Mouse (Mus musculus) forebrain, embryonic 13.5 days (tissue): ENCODE results near the gene Gm20388. TPM values are rescaled to one million over a fixed set of nuclear protein-coding genes. Genes with fewer than 3 reads are reported as not detected.
"Not testable (repeated sequence)": the region's sequence is repeated elsewhere in the genome, so short reads cannot be mapped to it uniquely, and the experiment has no call there.

Experiments used
- ATAC-seq: fragments of 200-750 bp; cut with Nextera tagmentation; 2 replicates; pipeline ENCODE4 v1.8.0; 2017
- H3K27ac ChIP-seq: fragments of 300-500 bp; sonication (generic); 2 replicates; pipeline ENCODE4 v1.5.1; 2015; ENCODE audit warnings: inconsistent platforms, mild to moderate bottlenecking, moderate library complexity
- H3K27me3 ChIP-seq: fragments of 300-500 bp; sonication (generic); 2 replicates; pipeline ENCODE4 v1.6.1; 2015; ENCODE audit warnings: mild to moderate bottlenecking, inconsistent platforms
- H3K36me3 ChIP-seq: fragments of 300-500 bp; sonication (generic); 2 replicates; pipeline ENCODE4 v1.6.1; 2015; ENCODE audit warnings: mild to moderate bottlenecking, inconsistent platforms; ENCODE audit not compliant: poor library complexity, severe bottlenecking
- H3K4me1 ChIP-seq: fragments of 300-500 bp; sonication (generic); 2 replicates; pipeline ENCODE4 v1.6.1; 2015; ENCODE audit warnings: inconsistent platforms
- H3K4me2 ChIP-seq: fragments of 300-500 bp; sonication (generic); 2 replicates; pipeline ENCODE4 v1.6.1; 2015; ENCODE audit warnings: inconsistent platforms, mild to moderate bottlenecking, moderate library complexity
- H3K4me3 ChIP-seq: fragments of 300-500 bp; sonication (generic); 2 replicates; pipeline ENCODE4 v1.5.1; 2015; ENCODE audit warnings: mild to moderate bottlenecking, inconsistent platforms
- H3K9ac ChIP-seq: fragments of 300-500 bp; sonication (generic); 2 replicates; pipeline ENCODE4 v1.6.1; 2015; ENCODE audit warnings: mild to moderate bottlenecking, inconsistent platforms
- H3K9me3 ChIP-seq: fragments of 300-500 bp; sonication (generic); replicated peaks from 2 replicates; pipeline ENCODE4 v1.6.1; 2016; ENCODE audit warnings: inconsistent platforms
- WGBS: fragments of 180-500 bp; shearing (Covaris S2); methylation state at CpG from one replicate; pipeline ENCODE4 v1.1.7; 2015; 5-methylcytosine and 5-hydroxymethylcytosine counted together
- polyA plus RNA-seq: library from polyadenylated mRNA; unstranded; fragments of >200 nt; fragmentation: Nextera tagmentation; extraction: Ambion mirVana; gene quantifications from 2 replicates; pipeline ENCODE4 v1.2.1, GENCODE M21; 2015

Gm20388 gene
- polyA plus RNA-seq, 1 experiment from 2014 or later = 5.6 TPM

- H3K4me3 ChIP-seq = peak overlapping the region; percentile 15; the same call in 1 of the 2 replicates
- WGBS = 12% methylated on average over 15 of the region's 15 CpGs
- H3K4me1 ChIP-seq = peaks cover 17% of the 10 kb centered on the region
- H3K27me3 ChIP-seq = no peaks in the 10 kb centered on the region
- peak overlapping the region; percentile 2; the same call in 1 of the 2 replicates for H3K9ac ChIP-seq
- no peaks in the 10 kb centered on the region for H3K9me3 ChIP-seq
- H3K4me2 ChIP-seq = peak overlapping the region; percentile 52
- H3K27ac ChIP-seq = peak overlapping the region; percentile 35; the same call in 1 of the 2 replicates
- no peaks in the 10 kb centered on the region for H3K36me3 ChIP-seq
- ATAC-seq = peak; percentile 41; the same call in 1 of the 2 replicates
Measured at GRCm38 (mm10) chr8:121301431-121301830, 1390.8 kb downstream of the Gm20388 start.

GRCm38 (mm10) chr8:121301978-121302649 is 1391.5 kb downstream of the Gm20388 start:
- no peak overlapping the region for H3K9ac ChIP-seq
- H3K4me1 ChIP-seq = peaks cover 16% of the 10 kb centered on the region
- peak overlapping the region; percentile 35; the same call in 1 of the 2 replicates for H3K27ac ChIP-seq
- H3K4me2 ChIP-seq = peak overlapping the region; percentile 52
- no peak overlapping the region for H3K4me3 ChIP-seq
- H3K9me3 ChIP-seq = no peaks in the 10 kb centered on the region
- no peak for ATAC-seq
- no peaks in the 10 kb centered on the region for H3K27me3 ChIP-seq
- WGBS = 83% methylated on average over 10 of the region's 10 CpGs
- no peaks in the 10 kb centered on the region for H3K36me3 ChIP-seq

GRCm38 (mm10) chr8:121307723-121308122 is 1397.1 kb downstream of the Gm20388 start:
- Histone ChIP-seq H3K4me2 (no peak overlapping the region), H3K9me3 (no peaks in the 10 kb centered on the region), H3K36me3 (no peaks in the 10 kb centered on the region), H3K9ac (no peak overlapping the region), H3K27me3 (peaks cover 11% of the 10 kb centered on the region; the same call in 1 of the 2 replicates), H3K27ac (no peak overlapping the region), H3K4me3 (no peak overlapping the region), H3K4me1 (peaks cover 8% of the 10 kb centered on the region)
- ATAC-seq = no peak
- 73% methylated on average over 7 of the region's 7 CpGs for WGBS

GRCm38 (mm10) chr8:121310976-121311819 is 1400.6 kb downstream of the Gm20388 start:
- no peak for ATAC-seq
- 35% methylated on average over 25 of the region's 25 CpGs for WGBS
- Histone ChIP-seq H3K9ac (no peak overlapping the region), H3K27ac (no peak overlapping the region), H3K4me1 (peaks cover 8% of the 10 kb centered on the region), H3K4me2 (peak overlapping the region; percentile 29), H3K4me3 (no peak overlapping the region), H3K27me3 (peaks cover 11% of the 10 kb centered on the region; the same call in 1 of the 2 replicates), H3K9me3 (no peaks in the 10 kb centered on the region), H3K36me3 (no peaks in the 10 kb centered on the region)

- H3K27ac ChIP-seq = no peak overlapping the region
Measured at GRCm38 (mm10) chr8:121313458-121313857, 1402.8 kb downstream of the Gm20388 start.

GRCm38 (mm10) chr8:121314036-121314435 is 1403.4 kb downstream of the Gm20388 start:
- no peak overlapping the region for H3K9ac ChIP-seq
- H3K4me1 ChIP-seq = peaks cover 8% of the 10 kb centered on the region
- no peak overlapping the region for H3K27ac ChIP-seq
- no peak overlapping the region for H3K4me3 ChIP-seq
- peaks cover 8% of the 10 kb centered on the region; the same call in 1 of the 2 replicates for H3K27me3 ChIP-seq
- H3K36me3 ChIP-seq = no peaks in the 10 kb centered on the region
- H3K4me2 ChIP-seq = no peak overlapping the region
- WGBS = 76% methylated on average over 5 of the region's 5 CpGs
- no peak for ATAC-seq
- H3K9me3 ChIP-seq = no peaks in the 10 kb centered on the region

More at GRCm38 (mm10) chr8:121313458-121313857, 1402.8 kb downstream of the Gm20388 start:
- no peak for ATAC-seq
- Histone ChIP-seq H3K27me3 (peaks cover 8% of the 10 kb centered on the region; the same call in 1 of the 2 replicates), H3K4me3 (no peak overlapping the region), H3K9me3 (no peaks in the 10 kb centered on the region), H3K36me3 (no peaks in the 10 kb centered on the region), H3K4me2 (no peak overlapping the region), H3K4me1 (peaks cover 8% of the 10 kb centered on the region), H3K9ac (no peak overlapping the region)
- 62% methylated on average over 6 of the region's 6 CpGs for WGBS

GRCm38 (mm10) chr8:121315569-121315968 is 1404.9 kb downstream of the Gm20388 start:
- no peak overlapping the region for H3K27ac ChIP-seq

GRCm38 (mm10) chr8:121316009-121316408 is 1405.4 kb downstream of the Gm20388 start:
- H3K27me3 ChIP-seq = peaks cover 2% of the 10 kb centered on the region; the same call in 1 of the 2 replicates
- no peak overlapping the region for H3K4me2 ChIP-seq
- H3K9ac ChIP-seq = no peak overlapping the region
- no peaks in the 10 kb centered on the region for H3K36me3 ChIP-seq
- H3K4me1 ChIP-seq = peaks cover 6% of the 10 kb centered on the region
- no peak overlapping the region for H3K27ac ChIP-seq
- ATAC-seq = no peak
- 88% methylated on average over 18 of the region's 18 CpGs for WGBS
- H3K4me3 ChIP-seq = no peak overlapping the region
- no peaks in the 10 kb centered on the region for H3K9me3 ChIP-seq

More at GRCm38 (mm10) chr8:121315569-121315968, 1404.9 kb downstream of the Gm20388 start:
- WGBS = 73% methylated on average over 3 of the region's 3 CpGs
- Histone ChIP-seq H3K4me2 (no peak overlapping the region), H3K27me3 (peaks cover 2% of the 10 kb centered on the region; the same call in 1 of the 2 replicates), H3K4me1 (peaks cover 8% of the 10 kb centered on the region), H3K36me3 (no peaks in the 10 kb centered on the region), H3K9ac (no peak overlapping the region), H3K4me3 (no peak overlapping the region), H3K9me3 (no peaks in the 10 kb centered on the region)
- no peak for ATAC-seq

GRCm38 (mm10) chr8:121318756-121319155 is 1408.1 kb downstream of the Gm20388 start:
- H3K27ac ChIP-seq, H3K9ac ChIP-seq, H3K4me2 ChIP-seq, H3K4me3 ChIP-seq, H3K27me3 ChIP-seq, ATAC-seq, H3K4me1 ChIP-seq, H3K36me3 ChIP-seq, H3K9me3 ChIP-seq: not testable (repeated sequence)
- 0% methylated on average over 3 of the region's 19 CpGs for WGBS

- H3K4me3 ChIP-seq = no peak overlapping the region
- H3K27ac ChIP-seq = no peak overlapping the region
- no peaks in the 10 kb centered on the region for H3K4me1 ChIP-seq
- no peaks in the 10 kb centered on the region for H3K27me3 ChIP-seq
- no peaks in the 10 kb centered on the region for H3K9me3 ChIP-seq
- H3K9ac ChIP-seq = no peak overlapping the region
- H3K4me2 ChIP-seq = no peak overlapping the region
- H3K36me3 ChIP-seq = no peaks in the 10 kb centered on the region
- 81% methylated on average over 5 of the region's 5 CpGs for WGBS
- ATAC-seq = no peak
Measured at GRCm38 (mm10) chr8:121319491-121319890, 1408.8 kb downstream of the Gm20388 start.

- WGBS = 47% methylated on average over 18 of the region's 18 CpGs
- no peak overlapping the region for H3K9ac ChIP-seq
- H3K36me3 ChIP-seq = no peaks in the 10 kb centered on the region
- H3K27me3 ChIP-seq = no peaks in the 10 kb centered on the region
- no peak overlapping the region for H3K27ac ChIP-seq
- H3K4me3 ChIP-seq = no peak overlapping the region
- no peak overlapping the region for H3K4me2 ChIP-seq
- no peaks in the 10 kb centered on the region for H3K9me3 ChIP-seq
- peaks cover 5% of the 10 kb centered on the region for H3K4me1 ChIP-seq
- no peak for ATAC-seq
Measured at GRCm38 (mm10) chr8:121326164-121326910, 1415.7 kb downstream of the Gm20388 start.
